ENCODE assay signal across 8 mouse cellular contexts in genomic region chr4:121040323-121040722, GRCm38 (mm10). TPM values are rescaled to one million over a fixed set of nuclear protein-coding genes. Genes with fewer than 3 reads are reported as not detected.
DNase-seq lines count a peak whose midpoint lies in the region; ATAC-seq and TF ChIP-seq lines count a peak whose summit lies in the region.

No protein-coding gene starts in this region.

- DNase-seq in gastrocnemius, adult 2 months = no peak
- no peak for DNase-seq in gastrocnemius, adult 8-10 months (ENCODE audit: low spot score in 2 of 2)
- peak; percentile 11 for DNase-seq in brain, embryonic 14.5 days (ENCODE audit: low read depth)
- DNase-seq in hindbrain, embryonic 14.5 days (ENCODE audit: low spot score) = no peak
- DNase-seq in midbrain, embryonic 11.5 days (ENCODE audit: low spot score, missing footprints) = peak; percentile 85
- no peak for DNase-seq in layer of hippocampus, adult 9-10 months (ENCODE audit: low spot score)
- no peak for DNase-seq in kidney, adult 11 months
- DNase-seq in ovary, postnatal 14 days (ENCODE audit: low spot score) = no peak

- peak overlapping the region; percentile 70 for H3K4me2 ChIP-seq in hindbrain, embryonic 14.5 days (replicated peaks)
- H3K4me2 ChIP-seq in midbrain, embryonic 11.5 days = peak overlapping the region; percentile 41; the same call in 1 of the 2 replicates

- intact Hi-C loops in gastrocnemius, adult 2 months (cut with DNase I) = loop anchor here (2.0 kb wide), 1 partner anchor 54 kb away; no protein-coding TSS in a partner anchor

- no peak overlapping the region for H3K27ac ChIP-seq in gastrocnemius, adult 2 months
- H3K27ac ChIP-seq in hindbrain, embryonic 14.5 days = peak overlapping the region; percentile 55; the same call in 1 of the 2 replicates
- no peak overlapping the region; the same call in 1 of the 2 replicates for H3K27ac ChIP-seq in midbrain, embryonic 11.5 days (ENCODE audit: low read depth, low read length)

- peaks cover 15% of the 10 kb centered on the region; the same call in 1 of the 2 replicates for H3K27me3 ChIP-seq in hindbrain, embryonic 14.5 days (ENCODE audit: control insufficient read depth, insufficient read depth, low read length)
- H3K27me3 ChIP-seq in midbrain, embryonic 11.5 days (ENCODE audit: control insufficient read depth, insufficient read depth, low read length) = peaks cover 26% of the 10 kb centered on the region

- H3K4me1 ChIP-seq in hindbrain, embryonic 14.5 days (replicated peaks; ENCODE audit: control insufficient read depth, insufficient read depth, low read length) = peaks cover 6% of the 10 kb centered on the region; the same call in 1 of the 2 replicates
- peaks cover 23% of the 10 kb centered on the region for H3K4me1 ChIP-seq in midbrain, embryonic 11.5 days (ENCODE audit: control insufficient read depth, insufficient read depth, low read length)

- H3K9ac ChIP-seq in hindbrain, embryonic 14.5 days = peak overlapping the region; percentile 55; the same call in 1 of the 2 replicates
- H3K9ac ChIP-seq in midbrain, embryonic 11.5 days (ENCODE audit: low read length) = no peak overlapping the region; the same call in 1 of the 2 replicates

- H3K9me3 ChIP-seq in hindbrain, embryonic 14.5 days (ENCODE audit: control insufficient read depth, low read length) = no peaks in the 10 kb centered on the region
- H3K9me3 ChIP-seq in midbrain, embryonic 11.5 days (ENCODE audit: control insufficient read depth, low read length) = no peaks in the 10 kb centered on the region

- no peaks in the 10 kb centered on the region for H3K36me3 ChIP-seq in hindbrain, embryonic 14.5 days (replicated peaks; ENCODE audit: control insufficient read depth, insufficient read depth)
- no peaks in the 10 kb centered on the region for H3K36me3 ChIP-seq in midbrain, embryonic 11.5 days (ENCODE audit: control insufficient read depth, insufficient read depth, low read length)

- no peak for TF ChIP-seq CTCF in gastrocnemius, adult 2 months (IDR thresholded peaks at IDR 0.05)
- TF ChIP-seq CTCF in brain, embryonic 14.5 days (IDR thresholded peaks at IDR 0.05; ENCODE audit: borderline replicate concordance, extremely low read depth, insufficient read depth, insufficient read length) = no peak

- 51% methylated on average over 14 of the region's 14 CpGs for WGBS in hindbrain, embryonic 14.5 days
- WGBS in midbrain, embryonic 11.5 days = 62% methylated on average over 14 of the region's 14 CpGs

- no peak for ATAC-seq in hindbrain, embryonic 14.5 days (ENCODE audit: low FRiP score)
- ATAC-seq in midbrain, embryonic 11.5 days (ENCODE audit: low FRiP score) = no peak; the same call in 1 of the 2 replicates

- peak overlapping the region; percentile 59 for H3K4me3 ChIP-seq in gastrocnemius, adult 2 months
- H3K4me3 ChIP-seq in hindbrain, embryonic 14.5 days (replicated peaks; ENCODE audit: low read length) = peak overlapping the region; percentile 40
- H3K4me3 ChIP-seq in midbrain, embryonic 11.5 days (ENCODE audit: low read depth, low read length) = peak overlapping the region; percentile 21; the same call in 1 of the 2 replicates

- no peak for TF ChIP-seq POLR2A in brain, embryonic 14.5 days (IDR thresholded peaks at IDR 0.05; ENCODE audit: borderline replicate concordance, extremely low read depth, insufficient read depth, insufficient read length, poor library complexity, severe bottlenecking)

RNA-seq across cellular contexts. Expression of gene Col9a2, which starts 1.1 kb away (rescaled TPM):
- total RNA-seq in gastrocnemius, adult 2 months (2021) = under 1 TPM in 1 of 2 experiments, not detected in 1; 0.20 TPM
- total RNA-seq in gastrocnemius, adult 8-10 months (2022) = under 1 TPM in 2 of 4 experiments, not detected in 2; 0.13 to 0.44 TPM
- polyA plus RNA-seq in brain, embryonic 14.5 days (2012; rRNA removed) = 11.0 and 17.5 TPM in 2 replicates
- polyA plus RNA-seq in hindbrain, embryonic 14.5 days (2014; fragmentation: Nextera tagmentation; extraction: Ambion mirVana) = 17.0 and 17.1 TPM in 2 replicates
- polyA plus RNA-seq in midbrain, embryonic 11.5 days (2014; fragmentation: Nextera tagmentation; extraction: Ambion mirVana) = 2.3 TPM in 2 replicates

RNA-seq across cellular contexts. Expression of gene Smap2, which starts 23.3 kb away (rescaled TPM):
- 10 to 100 TPM; 10.8 to 18.2 TPM for total RNA-seq in gastrocnemius, adult 2 months (2021)
- 10 to 100 TPM; 11.5 to 15.2 (median 14.0) TPM for total RNA-seq in gastrocnemius, adult 8-10 months (2022)
- 34.4 and 59.8 TPM in 2 replicates for polyA plus RNA-seq in brain, embryonic 14.5 days (2012; rRNA removed)
- polyA plus RNA-seq in hindbrain, embryonic 14.5 days (2014; fragmentation: Nextera tagmentation; extraction: Ambion mirVana) = 57.3 and 61.4 TPM in 2 replicates
- polyA plus RNA-seq in midbrain, embryonic 11.5 days (2014; fragmentation: Nextera tagmentation; extraction: Ambion mirVana) = 17.6 and 18.1 TPM in 2 replicates

RNA-seq across cellular contexts. Expression of gene Zmpste24, which starts 57.7 kb away (rescaled TPM):
- 10 to 100 TPM; 15.0 to 20.3 TPM for total RNA-seq in gastrocnemius, adult 2 months (2021)
- total RNA-seq in gastrocnemius, adult 8-10 months (2022) = 10 to 100 TPM; 18.3 to 22.8 (median 18.8) TPM
- polyA plus RNA-seq in brain, embryonic 14.5 days (2012; rRNA removed) = 17.5 and 19.4 TPM in 2 replicates
- polyA plus RNA-seq in hindbrain, embryonic 14.5 days (2014; fragmentation: Nextera tagmentation; extraction: Ambion mirVana) = 22.1 and 25.1 TPM in 2 replicates
- polyA plus RNA-seq in midbrain, embryonic 11.5 days (2014; fragmentation: Nextera tagmentation; extraction: Ambion mirVana) = 25.9 and 28.6 TPM in 2 replicates

Comparison
In these comparisons a context has a peak if more than half of its experiments do, and no peak if none do; other contexts are left out.
1. DNase-seq: peak in brain, embryonic 14.5 days (single experiment) and midbrain, embryonic 11.5 days (single experiment); none in gastrocnemius, adult 2 months (single experiment), gastrocnemius, adult 8-10 months (0 of 2), hindbrain, embryonic 14.5 days (single experiment), layer of hippocampus, adult 9-10 months (single experiment), kidney, adult 11 months (single experiment) and ovary, postnatal 14 days (single experiment).
2. Peak in every context shown above with its lines, with median percentiles within 50 percentile points of each other: H3K4me3 ChIP-seq.